Mouse (Mus musculus): Measurements from ENCODE around the gene Mgat1.

- no peak for TF ChIP-seq CTCF (IDR thresholded peaks at IDR 0.05; ENCODE audit: extremely low read depth, insufficient read length, insufficient replicate concordance, low read depth, low read length)
- TF ChIP-seq POLR2A (IDR thresholded peaks at IDR 0.05; ENCODE audit: low read depth, low read length), result no peak
Observed at GRCm38 (mm10) chr11:49240874-49241273, 3.1 kb upstream of the Mgat1 start.

All from small intestine, adult 2 months (tissue).